Mouse (Mus musculus): Measurements from ENCODE around the gene Mtm1.
"Not testable (repeated sequence)": the region's sequence is repeated elsewhere in the genome, so short reads cannot be mapped to it uniquely, and the experiment has no call there.

Gene Mtm1

GRCm38 (mm10) chrX:71287088-71287487 is 76.5 kb downstream of the Mtm1 start:
- no peak for DNase-seq (ENCODE audit: low spot score)

- no peak for DNase-seq (ENCODE audit: low spot score)
These were observed 83.6 kb downstream of the Mtm1 start for GRCm38 (mm10) chrX:71294191-71294590.

DNA sequence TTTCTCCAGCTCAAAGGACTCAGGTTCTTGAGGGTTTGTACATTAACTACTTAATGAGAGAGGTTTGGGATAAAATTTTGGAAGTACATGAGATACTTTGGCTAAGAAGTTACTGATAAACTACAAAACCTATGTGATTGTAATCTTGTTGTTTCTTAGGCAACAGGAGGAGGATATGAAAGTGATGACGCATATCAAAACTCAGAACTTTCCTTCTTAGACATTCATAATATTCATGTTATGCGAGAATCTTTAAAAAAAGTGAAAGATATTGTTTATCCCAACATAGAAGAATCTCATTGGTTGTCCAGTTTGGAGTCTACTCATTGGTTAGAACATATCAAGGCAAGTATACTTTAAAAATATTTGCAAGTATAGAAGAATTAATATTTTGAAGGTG is 85.4 kb downstream of the Mtm1 start:
- DNase-seq (ENCODE audit: low spot score), result no peak

GRCm38 (mm10) chrX:71302148-71302547 is 91.6 kb downstream of the Mtm1 start:
- no peak for DNase-seq (ENCODE audit: low spot score)

GRCm38 (mm10) chrX:71311229-71311628 is 100.7 kb downstream of the Mtm1 start:
- no peak for DNase-seq (ENCODE audit: low spot score)

GRCm38 (mm10) chrX:71314380-71314779 is 103.8 kb downstream of the Mtm1 start:
- DNase-seq (ENCODE audit: low spot score), result no peak

DNA sequence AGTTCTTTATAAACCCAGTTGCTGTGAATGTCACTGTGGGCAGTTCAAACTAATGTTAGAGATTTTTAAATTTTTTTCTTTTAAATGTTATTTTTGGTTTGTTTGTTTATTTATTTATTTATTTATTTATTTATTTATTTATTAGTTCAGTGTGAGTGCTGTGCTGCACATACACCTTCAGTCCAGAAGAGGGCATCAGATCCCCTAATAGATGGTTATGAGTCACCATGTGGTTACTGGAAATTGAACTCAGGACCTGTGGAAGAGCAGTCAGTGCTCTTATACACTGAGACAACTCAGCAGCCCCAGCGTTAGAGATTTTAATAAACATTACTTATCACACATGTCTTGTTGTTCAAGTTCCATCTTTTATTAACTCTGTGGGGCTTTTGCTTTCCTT is 141.5 kb downstream of the Mtm1 start:
- DNase-seq (ENCODE audit: low spot score), result no peak

DNA sequence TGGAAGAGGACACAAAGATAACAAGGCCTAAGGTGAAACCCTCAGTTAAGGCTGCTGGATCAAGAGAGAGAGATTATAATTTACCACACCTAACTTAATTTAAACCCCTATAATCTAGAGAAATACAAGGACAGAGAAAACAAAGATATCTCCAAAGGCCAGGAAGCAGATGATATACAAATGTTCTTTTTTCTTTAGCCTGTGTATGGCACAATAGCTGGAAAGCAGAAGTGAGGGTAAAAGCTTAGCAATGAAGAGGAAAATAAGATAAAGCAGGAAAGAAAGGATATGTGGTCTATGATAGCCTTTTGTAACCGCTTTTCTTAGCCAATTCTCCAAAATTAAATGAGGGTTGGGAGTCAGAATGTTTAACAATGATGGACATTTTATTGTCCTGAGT is 144.8 kb downstream of the Mtm1 start:
- DNase-seq (ENCODE audit: low spot score), result no peak

- DNase-seq (ENCODE audit: low spot score), result not testable (repeated sequence)
These were observed 151.2 kb downstream of the Mtm1 start for GRCm38 (mm10) chrX:71361793-71362192.

DNA sequence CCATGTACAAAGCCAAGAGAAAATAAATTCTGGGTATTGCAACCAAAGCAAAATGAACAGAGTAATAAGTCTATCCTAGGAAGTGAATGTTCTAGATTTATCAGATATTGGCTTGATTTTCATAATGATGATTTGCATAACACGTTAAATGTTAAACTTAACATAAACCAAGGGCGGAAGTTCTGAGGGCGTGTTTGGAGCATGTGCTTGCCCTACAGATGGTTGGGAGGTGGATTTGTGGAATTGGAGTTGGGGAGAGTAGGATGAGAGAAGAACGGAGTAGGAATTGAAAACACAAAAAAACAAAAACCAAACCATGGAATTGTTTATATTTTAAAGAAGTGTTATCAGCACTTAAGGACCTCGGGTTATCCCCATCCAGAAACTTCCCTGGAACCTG is 153.5 kb downstream of the Mtm1 start:
- no peak for DNase-seq (ENCODE audit: low spot score)

- DNase-seq (ENCODE audit: low spot score), result peak; percentile 72
These were observed 154.0 kb downstream of the Mtm1 start, which contains the start of gene Mtmr1 for GRCm38 (mm10) chrX:71364554-71364991. Mtmr1 (plus strand) TSS chrX:71364760.

DNA sequence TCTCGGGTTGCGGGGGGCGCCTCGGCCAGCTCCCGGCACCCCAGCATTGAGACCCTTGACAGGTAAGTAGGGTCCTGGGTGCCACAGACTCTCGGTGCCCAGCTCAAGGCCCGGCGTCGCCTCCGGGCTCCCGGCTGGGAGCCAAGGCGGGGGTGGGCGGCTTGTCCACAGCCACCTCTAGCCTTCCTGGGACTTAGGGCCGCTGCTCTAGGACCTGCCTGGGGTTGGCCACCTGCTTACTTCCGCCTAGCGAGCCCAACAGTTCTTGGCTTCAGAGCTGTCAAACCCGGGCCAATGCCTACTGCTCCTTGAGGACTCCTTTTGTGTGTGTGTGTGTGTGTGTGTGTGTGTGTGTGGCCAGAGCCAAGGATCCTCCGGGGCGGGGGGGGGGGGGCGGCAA is 154.4 kb downstream of the Mtm1 start:
- DNase-seq (ENCODE audit: low spot score), result peak; percentile 1

Data from ovary, adult 18-20 months (tissue).